Mouse (Mus musculus) liver, postnatal 0 days (tissue): ENCODE measurements around the gene Apoh. TPM values are rescaled to one million over a fixed set of nuclear protein-coding genes. Genes with fewer than 3 reads are reported as not detected.

Source experiments
- ATAC-seq: fragments of 200-750 bp; cut with Nextera tagmentation; 2 replicates; pipeline ENCODE4 v1.8.0; 2017; ENCODE audit warnings: mild to moderate bottlenecking, moderate library complexity
- DNase-seq: peaks from one replicate; pipeline ENCODE4 v3.0.0-alpha.2; 2016
- H3K27ac ChIP-seq: fragments of 300-500 bp; sonication (generic); 2 replicates; pipeline ENCODE4 v1.5.1; 2014; ENCODE audit warnings: antibody characterized with exemption, moderate library complexity, mild to moderate bottlenecking, low read depth
- H3K27me3 ChIP-seq: fragments of 300-500 bp; sonication (generic); 2 replicates; pipeline ENCODE4 v1.6.1; 2014; ENCODE audit warnings: low read length, control low read depth, mixed read lengths; ENCODE audit not compliant: insufficient read depth
- H3K36me3 ChIP-seq: fragments of 300-500 bp; sonication (generic); replicated peaks from 2 replicates; pipeline ENCODE4 v1.6.1; 2014; ENCODE audit warnings: mild to moderate bottlenecking, control low read depth, low read length, moderate library complexity, mixed read lengths; ENCODE audit not compliant: insufficient read depth
- H3K4me1 ChIP-seq: fragments of 300-500 bp; sonication (generic); 2 replicates; pipeline ENCODE4 v1.6.1; 2014; ENCODE audit warnings: antibody characterized with exemption, mild to moderate bottlenecking, control low read depth; ENCODE audit not compliant: insufficient read depth
- H3K4me2 ChIP-seq: fragments of 300-500 bp; sonication (generic); 2 replicates; pipeline ENCODE4 v1.6.1; 2014; ENCODE audit warnings: low read depth, mild to moderate bottlenecking, low read length, moderate library complexity, mixed read lengths
- H3K4me3 ChIP-seq: fragments of 300-500 bp; sonication (generic); 2 replicates; pipeline ENCODE4 v1.5.1; 2014; ENCODE audit warnings: low read depth, low read length
- H3K9ac ChIP-seq: fragments of 300-500 bp; sonication (generic); replicated peaks from 2 replicates; pipeline ENCODE4 v1.6.1; 2014; ENCODE audit warnings: mild to moderate bottlenecking, moderate library complexity
- H3K9me3 ChIP-seq: fragments of 300-500 bp; sonication (generic); 2 replicates; pipeline ENCODE4 v1.6.1; 2016; ENCODE audit warnings: mild to moderate bottlenecking, control low read depth, low read length, mixed read lengths
- CTCF ChIP-seq: sonication (generic); IDR thresholded peaks from 2 replicates; pipeline ENCODE4 v1.5.1; 2016; ENCODE audit warnings: antibody characterized with exemption, low read depth
- EP300 ChIP-seq: IDR thresholded peaks from 2 replicates; pipeline ENCODE4 v1.6.1; 2016; ENCODE audit warnings: antibody characterized with exemption, low read depth, mild to moderate bottlenecking
- WGBS: fragments of 180-500 bp; shearing (Covaris S2); extraction: QIAGEN DNeasy Blood & Tissue Kit; methylation state at CpG from one replicate; pipeline ENCODE4 v1.1.7; 2014; ENCODE audit not compliant: insufficient replicate concordance; 5-methylcytosine and 5-hydroxymethylcytosine counted together
- polyA plus RNA-seq: library from polyadenylated mRNA; unstranded; fragments of >200 nt; fragmentation: Nextera tagmentation; extraction: Ambion mirVana; gene quantifications from 2 replicates; pipeline ENCODE4 v1.2.1, GENCODE M21; 2015

Gene Apoh
- polyA plus RNA-seq, 1 experiment from 2014 or later: 3,365 TPM

DNA sequence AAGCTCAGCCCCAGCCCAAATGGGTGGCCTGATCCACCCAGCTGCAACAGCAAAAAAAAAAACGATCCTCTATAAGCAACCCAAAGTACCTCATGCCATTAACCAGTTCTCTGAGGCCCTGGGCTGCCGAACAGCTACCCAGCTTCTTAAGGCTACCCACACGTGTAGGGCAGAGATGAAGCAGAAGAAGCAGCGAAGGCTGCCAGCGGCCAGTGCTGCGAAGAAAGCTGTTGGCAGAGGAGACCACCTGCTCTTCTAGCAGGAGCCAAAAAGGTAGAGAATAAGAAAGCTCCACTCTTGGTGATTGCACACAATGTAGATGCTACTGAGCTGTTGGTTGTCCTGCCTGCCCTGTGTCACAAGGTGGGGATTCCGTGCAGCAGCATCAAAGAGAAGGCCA is 80.1 kb downstream of the Apoh start:
- H3K36me3 ChIP-seq: no peaks in the 10 kb centered on the region
- no peak overlapping the region for H3K4me2 ChIP-seq
- H3K9ac ChIP-seq: no peak overlapping the region
- peaks cover 3% of the 10 kb centered on the region; the same call in 1 of the 2 replicates for H3K4me1 ChIP-seq
- TF ChIP-seq CTCF (no peak), EP300 (no peak)
- no peaks in the 10 kb centered on the region for H3K9me3 ChIP-seq
- H3K4me3 ChIP-seq: no peak overlapping the region
- H3K27me3 ChIP-seq: peaks cover 7% of the 10 kb centered on the region; the same call in 1 of the 2 replicates
- H3K27ac ChIP-seq: no peak overlapping the region
- ATAC-seq (no peak), DNase-seq (no peak)
- 78% methylated on average over 7 of the region's 7 CpGs for WGBS

DNA sequence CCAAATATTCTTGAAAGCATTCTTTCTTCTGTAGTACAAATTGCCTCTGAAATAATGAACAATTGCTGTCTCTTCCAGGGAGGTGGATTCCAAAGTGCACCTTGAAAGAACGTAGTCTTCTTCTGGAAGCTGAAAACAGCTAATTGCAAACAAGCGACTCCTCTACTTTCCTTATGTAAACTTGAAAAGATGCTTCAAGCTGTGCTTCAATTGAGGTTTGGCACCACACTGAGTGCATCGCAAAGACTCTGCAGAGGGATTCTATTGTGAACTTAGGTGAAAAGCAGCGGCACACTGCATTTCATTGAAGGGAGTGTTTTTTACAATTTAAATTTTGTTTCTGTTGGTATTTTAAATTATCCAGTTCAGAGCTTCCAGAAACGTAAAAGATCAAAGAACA is 81.0 kb downstream of the Apoh start:
- Histone ChIP-seq H3K9ac (no peak overlapping the region), H3K27ac (no peak overlapping the region), H3K4me2 (peak overlapping the region; percentile 87), H3K27me3 (peaks cover 7% of the 10 kb centered on the region; the same call in 1 of the 2 replicates), H3K4me3 (peak overlapping the region; percentile 67; the same call in 1 of the 2 replicates), H3K4me1 (peaks cover 3% of the 10 kb centered on the region; the same call in 1 of the 2 replicates), H3K36me3 (no peaks in the 10 kb centered on the region), H3K9me3 (no peaks in the 10 kb centered on the region)
- WGBS: 27% methylated on average over 5 of the region's 5 CpGs
- ATAC-seq: no peak
- no peak for TF ChIP-seq CTCF
- TF ChIP-seq EP300: no peak
- no peak for DNase-seq

DNA sequence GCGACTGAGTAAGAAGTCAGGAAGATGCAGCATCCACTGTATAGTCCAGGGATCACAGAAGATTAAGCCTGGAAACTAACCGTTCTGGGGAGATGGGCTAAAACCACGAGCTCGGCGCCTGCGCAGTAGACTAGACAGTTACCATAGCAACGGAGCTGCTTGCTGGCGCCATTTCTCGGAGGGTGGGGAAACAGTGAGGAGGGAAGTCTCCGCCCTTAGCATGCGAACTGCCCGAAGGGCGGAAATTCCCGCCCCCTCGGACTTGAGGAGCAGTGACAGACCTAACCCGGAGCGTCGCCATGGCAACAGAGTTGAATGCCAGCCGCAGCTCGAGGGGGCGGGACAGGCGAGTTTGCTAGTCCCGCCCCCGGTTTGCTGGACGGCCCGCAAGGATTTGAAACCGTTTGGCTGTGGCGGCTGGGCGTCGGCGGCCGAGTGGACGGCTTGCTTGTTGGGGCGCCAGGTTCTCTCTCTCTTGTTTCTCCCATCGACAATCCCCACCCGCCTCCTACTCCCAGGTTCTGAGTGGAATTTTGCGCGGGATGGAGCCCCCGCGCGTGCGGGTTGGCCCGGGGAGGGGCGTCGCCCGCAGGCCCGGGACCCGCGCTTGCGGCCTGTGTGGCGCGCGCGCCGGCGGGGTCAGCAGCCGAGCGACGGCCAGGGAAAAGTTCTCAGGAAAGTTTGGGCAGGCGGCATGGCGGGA is 81.9 kb downstream of the Apoh start, which contains the start of gene Cep112:
Gene Cep112, plus strand, starts transcription at position 304 of the 703 bp plus-strand sequence.
- DNase-seq (peak; percentile 93), ATAC-seq (peak; percentile 97)
- H3K27ac ChIP-seq: 0 out of 2 replicates have a peak within 1 kb of the TSS, but pooled peaks have one; percentile 16
- no peaks in the 10 kb centered on the region for H3K36me3 ChIP-seq
- H3K9ac ChIP-seq: peak within 1 kb of the TSS; percentile 73
- TF ChIP-seq EP300 (no peak), CTCF (no peak)
- H3K4me1 ChIP-seq: peaks cover 3% of the 10 kb centered on the region; the same call in 1 of the 2 replicates
- H3K9me3 ChIP-seq: no peaks in the 10 kb centered on the region
- peak within 1 kb of the TSS; percentile 87 for H3K4me2 ChIP-seq
- H3K4me3 ChIP-seq: peak within 1 kb of the TSS; percentile 67
- WGBS: under 1% methylated on average over 61 of the region's 61 CpGs
- peaks cover 7% of the 10 kb centered on the region; the same call in 1 of the 2 replicates for H3K27me3 ChIP-seq

DNA sequence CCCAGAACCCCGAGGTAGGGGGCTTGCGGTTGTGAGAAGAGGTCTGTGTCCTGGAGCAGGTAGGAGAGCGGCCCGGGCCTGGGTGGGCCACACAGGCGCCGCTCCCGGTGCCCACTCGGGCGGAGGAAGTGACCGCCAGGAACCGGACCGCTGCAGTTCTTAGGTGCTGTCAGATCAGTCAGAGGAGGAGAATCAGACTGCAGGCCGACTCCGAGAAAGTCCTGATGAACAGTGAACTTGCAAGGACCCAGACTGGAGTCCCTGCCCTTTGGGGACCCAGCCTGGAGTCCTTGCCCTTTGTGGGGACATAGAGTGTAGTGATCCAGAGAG is 82.4 kb downstream of the Apoh start:
- no peak for DNase-seq
- H3K27ac ChIP-seq: 0 out of 2 replicates have a peak overlapping the region, but pooled peaks have one; percentile 16
- peak overlapping the region; percentile 87 for H3K4me2 ChIP-seq
- TF ChIP-seq EP300 (no peak), CTCF (no peak)
- peaks cover 3% of the 10 kb centered on the region; the same call in 1 of the 2 replicates for H3K4me1 ChIP-seq
- 15% methylated on average over 14 of the region's 14 CpGs for WGBS
- H3K4me3 ChIP-seq: peak overlapping the region; percentile 67
- peak overlapping the region; percentile 73 for H3K9ac ChIP-seq
- no peaks in the 10 kb centered on the region for H3K9me3 ChIP-seq
- ATAC-seq: peak; percentile 6; the same call in 1 of the 2 replicates
- peaks cover 7% of the 10 kb centered on the region; the same call in 1 of the 2 replicates for H3K27me3 ChIP-seq
- no peaks in the 10 kb centered on the region for H3K36me3 ChIP-seq

DNA sequence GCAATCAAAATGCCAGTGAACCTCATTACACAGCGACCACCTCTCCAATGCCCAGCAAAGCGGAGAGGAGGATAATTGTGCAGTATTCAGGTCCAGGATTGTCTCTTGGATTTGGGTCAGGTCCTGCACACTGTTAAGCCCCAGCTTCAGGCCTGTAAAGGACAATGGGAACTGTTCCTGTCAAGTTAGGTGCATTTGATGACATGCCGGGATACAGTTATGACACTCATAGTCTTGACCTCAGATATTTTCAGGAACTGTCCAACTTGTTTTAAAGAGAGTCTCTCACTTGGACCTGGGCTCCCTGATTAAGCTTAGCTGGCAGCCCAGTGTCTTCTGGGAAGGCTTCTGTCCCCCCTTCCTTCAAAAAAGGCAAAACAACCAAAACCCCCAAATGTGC is 82.9 kb downstream of the Apoh start:
- H3K4me2 ChIP-seq: no peak overlapping the region
- 77% methylated on average over 3 of the region's 3 CpGs for WGBS
- peaks cover 7% of the 10 kb centered on the region; the same call in 1 of the 2 replicates for H3K27me3 ChIP-seq
- ATAC-seq (no peak), DNase-seq (no peak)
- H3K4me1 ChIP-seq: peaks cover 3% of the 10 kb centered on the region; the same call in 1 of the 2 replicates
- H3K36me3 ChIP-seq: no peaks in the 10 kb centered on the region
- H3K4me3 ChIP-seq: no peak overlapping the region
- no peaks in the 10 kb centered on the region for H3K9me3 ChIP-seq
- no peak for TF ChIP-seq CTCF
- TF ChIP-seq EP300: no peak
- no peak overlapping the region for H3K27ac ChIP-seq
- no peak overlapping the region for H3K9ac ChIP-seq

DNA sequence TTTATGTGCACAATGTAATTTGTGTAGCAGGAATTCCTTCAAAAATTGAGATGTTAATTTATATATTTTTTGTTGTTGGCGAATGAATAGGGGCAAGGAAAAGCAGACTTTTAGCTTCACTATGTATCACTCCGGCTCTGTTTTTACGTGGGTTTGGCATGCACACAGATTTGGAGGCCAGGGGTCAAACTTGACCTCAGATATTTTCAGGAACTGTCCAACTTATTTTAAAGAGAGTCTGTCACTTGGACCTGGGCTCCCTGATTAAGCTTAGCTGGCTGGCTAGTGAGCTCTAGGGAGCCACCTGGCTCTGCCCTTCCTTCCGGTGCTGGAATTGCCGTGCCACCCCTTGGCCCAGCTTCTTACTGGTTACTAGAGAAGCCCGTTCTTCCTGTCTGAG is 84.0 kb downstream of the Apoh start:
- Histone ChIP-seq H3K4me1 (peaks cover 3% of the 10 kb centered on the region; the same call in 1 of the 2 replicates), H3K36me3 (no peaks in the 10 kb centered on the region), H3K9ac (no peak overlapping the region), H3K4me2 (no peak overlapping the region), H3K27ac (no peak overlapping the region), H3K9me3 (no peaks in the 10 kb centered on the region), H3K27me3 (peaks cover 7% of the 10 kb centered on the region; the same call in 1 of the 2 replicates), H3K4me3 (no peak overlapping the region)
- ATAC-seq: no peak
- DNase-seq: no peak
- TF ChIP-seq CTCF (no peak), EP300 (no peak)
- WGBS: 64% methylated on average over 6 of the region's 6 CpGs
